Mouse (Mus musculus): ENCODE data around the gene Mrpl23.

The Mrpl23 gene

DNA sequence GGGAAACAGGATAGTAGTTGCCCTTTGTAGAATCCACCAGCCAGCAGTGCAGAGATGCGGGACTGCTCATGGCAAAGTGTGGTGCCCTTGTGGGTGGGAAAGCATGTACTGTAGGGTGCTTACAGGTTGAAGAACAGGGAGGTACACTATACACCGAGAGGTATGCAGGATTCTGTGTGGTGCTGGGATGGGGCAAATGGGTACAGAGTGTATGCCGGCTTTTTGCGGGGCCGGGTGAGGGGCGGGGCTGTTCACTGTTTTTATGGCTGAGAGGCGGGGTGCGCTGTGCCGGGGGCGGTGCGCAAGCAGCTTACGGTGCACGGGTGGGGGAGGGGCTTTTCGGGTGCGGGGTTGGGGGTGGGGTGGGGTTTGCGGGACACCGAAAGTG lies at the start of gene Mrpl23:
Gene Mrpl23 (plus strand): TSS at position 16 of the 388 bp plus-strand sequence.
- no peak for DNase-seq (ENCODE audit: low read depth, low spot score)

DNA sequence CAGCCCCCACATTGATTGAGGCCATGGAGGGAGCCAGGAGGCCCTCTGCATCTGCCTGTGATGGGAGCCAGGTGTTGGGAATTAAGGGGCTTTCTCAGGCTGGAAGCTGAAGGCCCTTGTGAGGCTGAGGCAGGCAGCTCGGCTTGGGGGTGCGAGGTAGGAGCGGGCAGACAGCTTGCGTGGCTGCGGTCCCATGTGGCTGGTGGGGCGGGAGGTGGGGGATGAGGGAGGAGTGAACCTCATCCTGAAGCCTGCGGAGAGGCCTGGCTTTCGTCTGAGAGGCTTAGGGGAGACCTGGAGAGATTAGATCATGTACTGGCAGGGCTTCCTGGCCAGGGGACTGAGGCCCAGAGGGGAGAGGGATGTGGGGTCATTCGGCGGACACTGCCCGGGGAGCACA lies 49.4 kb upstream of the Mrpl23 start:
- DNase-seq (ENCODE audit: low read depth, low spot score): no peak

DNA sequence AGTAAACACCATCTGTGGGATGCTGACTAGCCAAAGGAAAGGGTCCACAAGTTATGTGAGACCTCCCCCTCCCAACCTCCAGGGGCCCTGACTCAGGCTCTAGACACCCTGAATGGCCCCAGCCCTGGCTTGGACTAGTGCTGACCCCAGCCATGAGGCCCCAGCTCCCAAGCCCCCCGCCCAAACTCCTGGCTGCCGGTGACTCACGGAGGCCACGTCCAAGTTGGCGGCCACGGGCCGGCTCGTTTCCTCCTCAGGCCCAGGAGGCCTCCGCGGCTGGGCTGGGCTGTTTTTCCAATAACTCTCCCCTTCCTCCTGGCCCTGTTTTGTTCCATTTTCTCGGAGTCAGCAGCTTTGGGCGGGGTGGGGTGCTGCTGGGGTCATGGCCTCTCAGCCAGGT lies 47.7 kb upstream of the Mrpl23 start:
- no peak for DNase-seq (ENCODE audit: low read depth, low spot score)

DNA sequence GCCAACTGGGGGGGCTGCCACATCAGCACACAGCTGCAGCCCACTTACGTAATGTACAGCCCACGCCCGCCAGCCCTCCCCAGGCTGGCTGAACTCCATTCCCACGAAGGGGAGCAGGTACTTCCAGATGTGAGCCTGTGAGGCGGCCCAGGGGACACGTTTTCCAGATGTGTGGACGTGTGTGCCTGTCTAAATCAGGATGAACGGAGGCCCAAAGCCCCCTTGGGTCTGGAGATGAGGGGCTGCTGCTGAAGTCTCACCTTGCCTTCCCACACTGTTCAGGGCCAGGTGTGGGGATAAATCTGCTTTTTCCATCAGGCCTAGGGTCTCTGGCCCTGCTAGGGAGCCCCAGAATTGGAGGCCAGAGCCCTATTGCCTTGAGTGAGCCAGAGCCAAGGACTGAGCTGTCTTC lies 45.7 kb upstream of the Mrpl23 start:
- DNase-seq (ENCODE audit: low read depth, low spot score): no peak

DNA sequence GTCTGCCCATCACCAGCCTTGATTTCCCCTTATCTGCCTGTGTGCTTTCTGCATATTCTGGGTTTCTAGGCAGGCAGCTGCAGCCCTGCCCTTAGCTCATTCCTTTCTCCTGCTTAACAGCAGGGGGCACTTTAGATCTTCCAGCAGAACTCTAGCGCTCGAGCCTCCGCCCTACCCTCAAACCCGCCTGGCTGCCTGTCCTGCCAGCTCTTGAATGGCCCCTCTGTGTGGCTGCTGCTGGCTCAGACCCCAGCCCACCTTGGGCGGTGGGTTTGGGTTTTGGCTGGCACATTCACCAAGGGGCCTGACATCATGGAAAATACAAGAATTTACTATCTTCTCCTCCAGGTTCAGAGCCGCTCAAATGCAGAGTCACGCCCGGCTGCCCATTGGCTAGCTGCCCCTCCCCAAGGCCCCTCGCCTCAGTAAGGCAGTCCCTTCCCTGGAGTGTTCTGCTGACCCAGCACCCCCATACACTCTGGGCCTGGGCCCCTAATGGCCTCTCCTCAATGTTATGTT lies 45.1 kb upstream of the Mrpl23 start:
- DNase-seq (ENCODE audit: low read depth, low spot score): no peak

DNA sequence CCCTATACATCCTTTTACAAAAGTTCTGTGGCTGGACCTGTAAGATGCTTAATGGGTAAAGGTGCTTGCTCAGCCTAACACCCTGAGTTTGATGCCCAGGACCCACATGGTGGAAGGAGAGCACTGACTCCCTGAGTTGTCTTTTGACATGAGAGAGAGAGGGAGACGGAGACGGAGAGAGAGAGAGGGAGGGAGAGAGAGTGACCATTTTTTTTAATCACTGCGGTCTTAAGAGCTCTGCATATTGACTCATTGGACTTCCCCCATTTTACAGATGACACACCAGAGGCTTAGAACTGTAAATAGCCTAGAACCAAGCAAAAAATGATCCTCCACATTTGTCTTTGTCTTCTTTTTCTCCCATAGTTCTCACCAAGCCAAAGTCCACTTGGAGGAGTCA lies 44.4 kb upstream of the Mrpl23 start:
- DNase-seq (ENCODE audit: low read depth, low spot score): no peak

DNA sequence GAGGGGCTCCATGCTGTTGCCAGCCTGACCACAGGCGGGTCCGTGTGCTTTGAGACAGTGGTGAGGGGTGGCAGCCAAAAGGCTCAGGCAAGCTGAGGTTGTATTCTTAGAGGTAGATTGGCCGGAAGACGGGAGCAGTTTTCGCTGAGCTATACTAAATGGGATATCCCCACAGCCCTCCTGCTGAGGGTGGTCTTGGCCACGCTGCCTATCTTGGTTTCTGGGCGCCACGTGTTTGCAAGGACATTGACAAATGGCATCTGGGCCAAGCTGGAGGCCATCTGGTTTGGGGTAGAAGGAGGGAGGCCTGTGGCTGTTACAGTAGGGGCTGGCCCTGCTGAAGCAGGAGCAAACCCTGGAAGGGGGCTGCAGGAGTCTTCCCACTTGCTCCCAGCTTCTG lies 39.0 kb upstream of the Mrpl23 start:
- no peak for DNase-seq (ENCODE audit: low read depth, low spot score)

DNA sequence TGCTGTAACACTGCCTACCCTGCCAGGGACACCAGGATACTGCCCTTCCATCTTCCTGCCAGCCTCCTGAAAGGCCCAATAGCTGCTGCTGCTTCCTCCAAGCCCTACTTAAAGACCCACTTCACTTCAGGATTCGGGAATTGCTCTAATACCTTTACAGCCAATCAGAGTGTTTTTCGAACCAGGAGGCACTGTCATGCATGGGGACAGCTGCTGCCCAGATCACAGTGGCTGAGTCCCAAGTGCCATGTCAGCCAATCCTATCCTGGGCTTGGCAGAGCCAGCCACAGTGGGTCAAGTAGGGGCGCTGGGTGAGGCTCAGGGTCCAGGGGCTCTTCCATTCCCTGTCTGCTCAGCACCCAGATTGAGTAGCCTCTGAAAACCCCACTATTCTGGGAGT lies 36.3 kb upstream of the Mrpl23 start:
- no peak for DNase-seq (ENCODE audit: low read depth, low spot score)

DNA sequence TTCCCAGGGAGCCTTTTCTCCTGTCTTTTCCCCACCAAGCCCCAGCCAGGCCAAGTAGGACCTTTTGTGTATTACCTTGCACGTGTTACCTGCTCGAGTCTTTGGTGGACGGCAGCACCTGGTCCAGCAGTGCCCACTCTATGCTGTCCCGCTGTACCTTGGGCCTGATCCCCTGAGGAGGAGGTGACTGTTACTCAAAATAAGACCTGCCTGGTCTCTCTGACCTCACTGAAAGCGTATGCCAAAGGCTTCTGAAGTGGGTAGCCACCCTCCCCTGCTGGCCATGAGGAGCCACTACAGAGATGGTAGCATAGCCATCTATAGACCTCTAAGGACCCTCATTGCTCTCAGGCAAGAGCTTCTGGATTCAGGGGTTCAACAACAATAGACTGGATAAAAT lies 35.7 kb upstream of the Mrpl23 start:
- DNase-seq (ENCODE audit: low read depth, low spot score): no peak

DNA sequence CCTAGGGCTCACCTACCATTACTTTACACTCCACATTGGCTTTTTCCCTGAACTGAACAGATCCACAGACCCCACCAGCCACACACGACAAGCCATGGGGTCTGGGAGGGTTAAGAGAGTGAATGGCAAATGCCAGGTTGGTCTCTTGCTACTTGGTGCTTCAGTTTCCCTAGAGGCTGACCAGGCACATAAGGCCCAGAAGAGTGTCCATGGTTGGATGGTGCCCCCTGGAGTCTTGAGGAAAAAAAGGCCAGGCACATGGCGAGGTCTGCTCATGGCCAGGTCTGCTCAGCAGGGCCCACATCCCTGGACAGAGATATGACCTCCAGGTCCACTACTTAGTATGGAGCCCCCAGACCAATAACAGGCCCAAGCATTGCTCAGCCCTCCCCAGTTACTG lies 34.7 kb upstream of the Mrpl23 start:
- no peak for DNase-seq (ENCODE audit: low read depth, low spot score)

DNA sequence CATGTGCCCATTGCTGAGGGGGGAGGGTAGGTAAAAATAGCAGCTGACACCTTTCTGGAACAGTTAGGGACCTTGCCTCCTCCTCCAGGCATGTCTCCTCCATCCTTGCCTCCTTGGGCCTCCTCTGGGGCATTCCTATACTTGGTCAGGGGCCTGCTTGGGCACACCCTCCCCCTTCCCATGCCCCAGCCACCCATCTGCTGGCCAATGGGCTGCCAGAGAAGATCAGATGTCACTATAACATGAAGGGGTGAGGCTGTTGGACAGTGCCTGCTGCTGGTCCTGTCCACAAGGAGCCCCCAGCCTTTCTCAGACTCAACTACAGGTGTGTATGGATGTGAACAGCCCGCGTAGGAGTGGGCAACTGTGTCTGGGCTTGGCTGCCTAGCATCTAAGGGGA lies 33.9 kb upstream of the Mrpl23 start, which contains the start of gene Tnnt3:
Gene Tnnt3 (plus strand): TSS at position 262 of the 400 bp plus-strand sequence.
- DNase-seq (ENCODE audit: low read depth, low spot score): no peak

DNA sequence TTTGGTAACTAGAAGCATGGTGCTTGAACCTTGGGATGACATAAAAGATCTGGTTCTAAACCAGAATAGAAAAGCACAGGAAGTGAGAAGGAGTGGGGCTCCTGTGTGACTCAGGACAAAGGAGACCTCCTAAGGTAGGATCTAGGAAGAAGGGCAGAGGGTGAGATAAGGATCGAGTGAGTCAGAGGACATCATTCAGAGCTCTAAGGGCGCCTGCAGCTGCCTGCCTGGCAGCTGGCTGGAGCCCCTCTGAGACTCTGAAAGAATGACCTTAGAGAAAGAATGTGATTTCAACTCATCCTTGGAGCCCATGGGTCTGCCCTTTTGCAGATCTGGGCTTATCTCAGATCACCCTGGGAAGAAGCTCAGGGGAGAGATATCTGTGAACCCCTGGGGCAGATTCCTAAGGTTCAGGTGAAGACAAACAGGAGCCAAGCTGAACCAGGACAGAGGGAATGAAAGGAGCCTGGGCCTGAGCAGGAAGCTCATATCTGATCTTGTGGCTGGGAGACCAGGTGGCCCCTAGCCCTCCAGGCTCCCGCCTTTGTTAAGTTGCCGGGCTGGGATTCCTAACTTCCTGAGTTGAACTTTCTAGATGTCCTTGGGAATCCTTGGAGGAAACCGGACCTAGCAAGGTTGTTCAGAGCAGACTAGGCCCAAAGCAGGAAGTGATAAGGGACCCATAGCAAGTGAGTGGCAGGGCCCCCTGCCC lies 33.3 kb upstream of the Mrpl23 start:
- DNase-seq (ENCODE audit: low read depth, low spot score): no peak

DNA sequence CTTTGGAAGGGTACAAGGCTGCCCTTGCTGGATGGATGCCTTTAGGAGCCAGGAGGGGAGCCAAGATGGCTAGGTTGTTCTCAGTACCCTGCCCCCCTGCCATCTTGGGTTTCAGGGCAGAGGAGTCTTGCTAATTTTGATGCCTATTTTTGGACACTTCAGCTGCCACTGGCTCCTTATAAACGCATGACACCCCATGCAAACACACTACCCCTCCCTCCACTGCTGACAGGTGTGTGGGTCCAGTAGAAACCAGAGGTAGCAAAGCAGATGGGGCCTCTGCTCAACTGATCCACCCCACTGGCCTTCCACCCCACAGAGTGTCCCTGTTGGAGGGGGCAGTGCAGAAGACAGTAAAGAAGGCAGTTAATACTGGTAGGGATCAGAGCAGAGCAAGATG lies 32.5 kb upstream of the Mrpl23 start:
- no peak for DNase-seq (ENCODE audit: low read depth, low spot score)

DNA sequence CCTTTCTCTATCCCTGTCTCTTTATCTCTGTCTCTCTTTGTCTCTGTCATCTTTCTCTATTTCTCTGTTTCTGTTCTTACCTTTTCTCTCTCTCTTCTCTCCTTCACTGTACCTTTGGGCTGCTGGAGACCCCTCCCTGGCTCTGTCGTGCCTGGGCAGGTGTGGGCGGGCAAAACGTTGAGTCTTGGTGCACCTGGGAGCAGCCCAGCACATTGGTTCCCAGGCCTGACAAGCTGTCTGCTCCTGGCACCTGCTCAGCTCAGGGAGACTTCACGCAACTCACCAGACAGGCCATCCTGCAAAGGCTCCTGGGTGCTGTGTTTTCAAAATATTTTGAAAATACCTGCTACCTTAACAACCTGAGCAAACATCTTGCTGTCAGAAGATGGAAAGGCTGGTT lies 29.3 kb upstream of the Mrpl23 start:
- no peak for DNase-seq (ENCODE audit: low read depth, low spot score)

DNA sequence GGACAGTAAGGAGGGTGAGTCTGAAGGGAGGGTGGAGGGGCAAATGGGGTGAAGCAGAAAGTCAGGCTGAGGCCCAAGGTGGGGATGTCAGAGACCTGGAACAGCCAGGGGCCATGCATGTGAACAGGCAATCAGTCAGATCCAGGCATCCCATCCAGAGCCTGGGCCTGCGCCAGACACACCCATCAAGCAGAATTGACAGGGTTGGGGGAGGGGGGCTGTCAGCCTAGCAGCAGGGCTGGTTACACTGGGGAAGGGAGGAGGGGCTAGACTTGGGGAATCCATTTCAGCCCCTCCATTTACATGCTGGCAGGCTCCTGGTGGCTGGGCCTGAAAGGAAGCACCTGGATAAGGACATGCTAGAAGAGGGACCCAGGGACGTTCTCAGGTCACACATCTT lies 26.5 kb upstream of the Mrpl23 start:
- no peak for DNase-seq (ENCODE audit: low read depth, low spot score)

DNA sequence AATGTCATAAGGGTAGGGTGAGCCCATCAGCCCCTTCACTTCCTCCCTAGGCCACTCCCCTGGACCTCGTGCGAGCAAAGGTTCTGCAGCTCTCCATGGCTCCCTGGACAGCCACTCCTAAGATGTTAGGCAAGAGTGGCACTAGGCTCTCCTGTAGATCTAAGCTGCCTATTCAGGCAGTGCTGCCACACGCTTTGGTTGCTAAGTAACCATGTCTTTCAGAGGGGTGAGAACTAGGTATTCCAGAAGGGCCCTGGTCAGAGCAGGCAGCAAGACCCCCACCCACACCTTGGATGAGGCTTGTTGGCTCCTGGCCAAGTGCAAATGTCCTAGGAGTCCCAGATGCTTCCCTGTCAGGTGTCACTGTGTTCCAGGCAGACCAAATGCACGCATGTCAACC lies 26.0 kb upstream of the Mrpl23 start:
- DNase-seq (ENCODE audit: low read depth, low spot score): no peak

DNA sequence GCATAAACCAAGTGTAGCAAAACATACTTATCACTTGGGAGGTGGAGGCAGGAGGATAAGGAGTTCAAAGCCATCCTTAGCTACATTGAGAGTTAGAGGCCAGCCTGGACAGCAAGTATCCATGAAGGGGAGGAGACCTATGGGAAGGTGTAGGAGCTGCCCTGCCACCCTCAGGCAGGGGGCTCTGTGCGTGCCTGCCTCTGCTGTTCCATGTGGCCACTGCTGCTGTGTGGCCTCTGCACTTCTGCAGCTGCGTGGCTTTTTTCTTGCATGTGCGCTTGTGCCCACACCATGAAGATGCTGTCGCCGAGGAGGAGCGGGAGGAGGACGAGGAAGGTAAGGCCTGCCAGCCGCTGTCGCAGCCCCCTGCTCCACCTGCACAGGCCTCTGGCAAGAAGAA lies 25.0 kb upstream of the Mrpl23 start:
- DNase-seq (ENCODE audit: low read depth, low spot score): no peak

DNA sequence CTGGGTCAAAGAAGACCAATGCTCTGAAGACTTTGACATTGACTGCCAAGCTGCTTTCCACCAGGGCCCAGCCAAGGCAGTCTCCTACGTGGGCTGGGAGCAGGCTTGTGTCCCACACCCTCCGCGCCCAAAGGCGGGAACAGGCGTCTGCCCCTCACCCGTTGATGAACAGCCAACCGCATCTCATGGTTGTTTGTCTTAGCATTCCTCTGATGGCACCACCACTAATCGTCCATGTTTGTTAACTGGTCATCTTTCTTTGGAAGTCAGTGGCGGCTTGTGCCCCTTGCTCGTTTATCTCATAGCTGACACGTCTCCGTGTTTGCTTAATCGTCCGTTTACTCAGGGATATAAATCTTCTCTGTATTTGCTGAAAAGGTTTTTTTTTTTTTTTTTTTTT lies 23.0 kb upstream of the Mrpl23 start:
- no peak for DNase-seq (ENCODE audit: low read depth, low spot score)

DNA sequence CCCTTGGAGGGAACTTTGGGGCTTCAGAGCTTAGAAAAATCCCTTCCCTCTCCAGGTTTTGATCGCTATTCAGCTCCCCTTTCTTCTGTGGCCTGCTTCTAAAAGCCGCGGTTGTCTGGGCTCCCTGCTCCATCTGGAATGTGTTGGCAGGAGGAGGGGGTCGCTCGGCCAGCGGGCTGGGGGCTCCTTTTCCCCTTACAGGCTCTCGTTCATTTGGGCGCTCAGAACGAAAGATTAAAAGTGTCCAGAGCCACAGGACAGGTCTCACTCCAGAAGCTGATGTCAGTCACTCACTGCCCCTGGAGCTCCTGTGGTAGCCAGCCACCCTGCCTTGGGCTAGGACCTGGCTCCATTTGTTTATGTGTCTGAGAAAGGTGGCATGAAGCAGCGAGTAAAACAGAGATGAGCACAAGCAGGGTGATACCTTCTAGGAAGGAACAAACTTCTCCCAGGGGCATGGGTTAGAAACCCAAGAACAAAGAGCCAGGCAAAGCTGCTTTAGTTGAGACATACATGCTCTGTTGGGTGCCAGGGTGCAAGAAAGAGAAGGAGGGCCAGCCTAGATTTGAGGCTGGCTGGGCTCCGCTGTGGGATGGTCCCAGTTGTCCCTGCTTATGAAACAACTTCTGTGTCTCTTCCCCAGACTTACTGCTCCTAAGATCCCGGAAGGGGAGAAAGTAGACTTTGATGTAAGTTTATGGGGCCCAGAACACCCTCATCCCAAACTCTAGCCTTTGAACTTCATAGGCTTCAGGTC lies 22.3 kb upstream of the Mrpl23 start:
- DNase-seq (ENCODE audit: low read depth, low spot score): no peak

DNA sequence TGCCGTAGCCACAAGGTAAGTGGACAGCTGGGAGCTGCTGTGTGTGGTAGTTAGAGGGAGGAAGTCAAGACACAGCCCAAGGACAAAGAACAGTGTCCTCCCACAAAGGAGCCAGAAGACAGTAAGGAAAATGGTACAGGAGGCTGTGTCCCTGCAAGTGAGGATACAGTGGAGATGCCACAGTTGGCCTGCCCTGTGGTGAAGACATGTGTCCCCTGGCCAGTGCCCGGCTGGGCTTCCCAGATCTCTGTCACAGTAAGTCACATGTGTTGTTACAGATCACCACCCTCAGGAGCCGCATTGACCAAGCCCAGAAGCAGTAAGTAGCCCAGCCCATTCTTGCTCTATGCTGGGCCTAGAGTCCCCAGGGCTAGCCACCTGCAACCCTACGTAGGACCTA lies 18.4 kb upstream of the Mrpl23 start:
- DNase-seq (ENCODE audit: low read depth, low spot score): no peak

DNA sequence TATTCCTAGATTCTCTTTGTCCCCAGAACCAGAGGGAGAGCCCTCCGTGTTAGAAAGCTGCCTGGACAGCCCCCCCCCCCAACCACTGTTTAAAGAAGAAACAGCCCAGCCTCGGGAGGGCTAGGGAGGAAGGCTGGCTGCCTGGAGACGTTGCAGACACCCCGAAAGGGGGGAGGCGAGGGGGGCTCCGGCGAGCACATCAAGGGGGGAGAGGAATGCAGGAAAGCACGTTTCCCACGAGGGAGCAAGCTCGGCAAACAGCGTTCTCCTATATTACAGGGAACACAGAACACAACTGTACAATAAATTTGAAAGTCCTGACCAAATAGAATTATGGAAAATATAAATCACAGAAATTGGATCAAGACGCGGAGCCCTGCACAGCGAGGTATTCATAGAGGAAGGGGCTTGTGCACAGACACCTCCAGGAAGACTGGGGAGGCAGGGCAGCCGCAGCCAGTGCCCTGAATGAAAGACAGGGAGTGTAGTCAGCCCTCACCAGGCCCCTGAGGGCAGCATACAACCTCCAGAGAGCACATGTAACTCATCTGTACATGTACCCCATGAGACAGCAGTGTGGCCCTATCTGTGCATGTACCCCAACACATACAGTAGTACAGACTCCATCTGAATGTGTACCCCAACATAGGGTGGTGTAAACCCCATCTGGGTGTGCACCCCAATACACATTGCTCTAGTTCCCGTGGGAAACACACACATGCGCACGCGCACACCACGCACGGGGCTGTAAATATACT lies 16.1 kb upstream of the Mrpl23 start:
- no peak for DNase-seq (ENCODE audit: low read depth, low spot score)

DNA sequence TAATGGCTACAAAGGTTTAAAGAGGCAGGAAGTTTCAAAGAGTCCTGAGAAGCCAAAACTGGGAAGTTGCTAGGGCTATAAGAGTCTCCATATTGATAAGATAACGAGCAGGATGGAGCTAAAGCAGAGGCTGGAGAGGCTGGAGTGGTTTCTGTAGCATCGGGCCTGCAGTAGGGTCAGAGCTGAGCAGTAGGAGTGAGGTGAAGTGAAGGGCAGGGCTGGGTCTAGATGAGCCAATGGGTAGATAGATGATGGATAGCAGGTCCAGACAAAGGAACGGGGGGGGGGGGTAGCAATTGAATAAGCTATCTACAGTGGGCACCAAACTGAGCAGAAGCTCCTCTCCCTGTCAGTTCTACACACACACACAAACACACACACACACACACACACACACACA lies 15.0 kb upstream of the Mrpl23 start:
- no peak for DNase-seq (ENCODE audit: low read depth, low spot score)

All from c-Kit-negative CD71-positive TER-119-positive erythroid progenitor cells, embryonic 14.5 days (primary cell).